Mouse (Mus musculus) myocyte (in vitro differentiated cells): ENCODE measurements at regions not wholly inside any gene's neighbourhood (a gene's known extent, or its start where the extent isn't known, plus 50 kb on each side); places are given as distances from the start of the nearest gene placed in this dataset.

Source experiments
- H3K27me3 ChIP-seq: one replicate; pipeline ENCODE4 v1.6.1; 2011; ENCODE audit not compliant: control insufficient read depth, insufficient read depth, insufficient read length
- H3K36me3 ChIP-seq: one replicate; pipeline ENCODE4 v1.6.1; 2011; ENCODE audit not compliant: control insufficient read depth, insufficient read depth
- H3K4me2 ChIP-seq: one replicate; pipeline ENCODE4 v1.6.1; 2011; ENCODE audit warnings: low read depth, control low read depth
- H3K4me3 ChIP-seq: one replicate; pipeline ENCODE4 v1.5.1; 2011; ENCODE audit warnings: mild to moderate bottlenecking, control low read depth, moderate library complexity
- H3K79me2 ChIP-seq: one replicate; pipeline ENCODE4 v1.6.1; 2011; ENCODE audit not compliant: control insufficient read depth, insufficient read depth
- H3ac ChIP-seq: one replicate; pipeline ENCODE4 v1.6.1; 2011; ENCODE audit not compliant: control insufficient read depth, insufficient read length
- CEBPB ChIP-seq: IDR thresholded peaks from 2 replicates; pipeline ENCODE4 v1.6.1; 2011; ENCODE audit warnings: mild to moderate bottlenecking, moderate library complexity; ENCODE audit not compliant: poor library complexity, insufficient read depth, severe bottlenecking
- E2F4 ChIP-seq: IDR thresholded peaks from one replicate; pipeline ENCODE4 v1.6.1; 2011; ENCODE audit warnings: mild to moderate bottlenecking, control low read depth, moderate library complexity; ENCODE audit not compliant: insufficient read depth
- MAX ChIP-seq: IDR thresholded peaks from one replicate; pipeline ENCODE4 v1.6.1; 2011; ENCODE audit warnings: low read depth, mild to moderate bottlenecking, control low read depth
- MYOD1 ChIP-seq, 3 experiments: IDR thresholded peaks; one replicate each; pipeline ENCODE4 v1.6.1; 2011; ENCODE audit warnings: control low read depth in 2 of 3, low read depth in 2 of 3, mild to moderate bottlenecking in 2 of 3, moderate library complexity in 1 of 3; ENCODE audit not compliant: insufficient read length in 2 of 3, control insufficient read depth in 1 of 3
- MYOG ChIP-seq, 3 experiments: IDR thresholded peaks; one replicate each; pipeline ENCODE4 v1.6.1; 2011; ENCODE audit warnings: control low read depth in 2 of 3, low read depth in 2 of 3, mild to moderate bottlenecking in 2 of 3; ENCODE audit not compliant: insufficient read length in 2 of 3, control insufficient read depth in 1 of 3, insufficient read depth in 1 of 3
- POLR2A ChIP-seq: IDR thresholded peaks from one replicate; pipeline ENCODE4 v1.6.1; 2011; ENCODE audit warnings: low read depth, mild to moderate bottlenecking, control low read depth, moderate library complexity; ENCODE audit not compliant: insufficient read length
- POLR2AphosphoS2 ChIP-seq: IDR thresholded peaks from one replicate; pipeline ENCODE4 v1.6.1; 2011; ENCODE audit warnings: low read depth, control low read depth; ENCODE audit not compliant: insufficient read length
- REST ChIP-seq: IDR thresholded peaks from one replicate; pipeline ENCODE4 v1.6.1; 2011; ENCODE audit warnings: mild to moderate bottlenecking, control low read depth, moderate library complexity; ENCODE audit not compliant: insufficient read depth, insufficient read length
- SRF ChIP-seq: IDR thresholded peaks from one replicate; pipeline ENCODE4 v1.6.1; 2011; ENCODE audit warnings: low read depth; ENCODE audit not compliant: control insufficient read depth, insufficient read length
- TCF12 ChIP-seq: IDR thresholded peaks from one replicate; pipeline ENCODE4 v1.6.1; 2011; ENCODE audit warnings: mild to moderate bottlenecking, control low read depth; ENCODE audit not compliant: poor library complexity, insufficient read depth, severe bottlenecking
- TCF3 ChIP-seq: IDR thresholded peaks from one replicate; pipeline ENCODE4 v1.6.1; 2011; ENCODE audit warnings: low read depth, control low read depth; ENCODE audit not compliant: insufficient read length
- USF1 ChIP-seq: IDR thresholded peaks from one replicate; pipeline ENCODE4 v1.6.1; 2011; ENCODE audit warnings: low read depth, mild to moderate bottlenecking, control low read depth, moderate library complexity

DNA sequence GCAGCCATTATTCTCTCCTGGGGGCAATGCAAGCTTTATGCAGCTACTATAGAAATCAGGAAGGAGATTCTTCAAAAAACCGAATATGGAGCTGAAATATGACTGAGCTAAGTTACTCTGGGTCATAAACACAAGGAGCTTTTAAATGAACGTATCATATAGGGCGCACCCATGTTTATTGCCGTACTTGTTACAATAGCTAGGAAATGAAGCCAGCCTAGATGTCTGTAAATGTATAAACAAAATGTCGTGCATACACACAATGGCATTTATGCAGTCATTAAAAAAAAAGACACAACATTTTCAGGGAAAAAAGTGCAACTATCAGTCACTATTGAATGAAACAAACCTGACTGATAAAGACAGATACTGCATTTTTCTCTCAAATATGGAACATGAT is 111.0 kb downstream of the Uchl5 start:
- Histone ChIP-seq H3K4me2 (no peak overlapping the region), H3K79me2 (no peaks in the 10 kb centered on the region), H3K36me3 (no peaks in the 10 kb centered on the region), H3K4me3 (no peak overlapping the region), H3K27me3 (no peaks in the 10 kb centered on the region), H3ac (no peak overlapping the region)
- no peak for TF ChIP-seq POLR2A
- TF ChIP-seq MYOD1 (IDR thresholded peaks at IDR 0.05; ENCODE audit: control insufficient read depth in 1 of 3, insufficient read length in 2 of 3, low read depth in 2 of 3): no peak
- TF ChIP-seq TCF3: no peak

DNA sequence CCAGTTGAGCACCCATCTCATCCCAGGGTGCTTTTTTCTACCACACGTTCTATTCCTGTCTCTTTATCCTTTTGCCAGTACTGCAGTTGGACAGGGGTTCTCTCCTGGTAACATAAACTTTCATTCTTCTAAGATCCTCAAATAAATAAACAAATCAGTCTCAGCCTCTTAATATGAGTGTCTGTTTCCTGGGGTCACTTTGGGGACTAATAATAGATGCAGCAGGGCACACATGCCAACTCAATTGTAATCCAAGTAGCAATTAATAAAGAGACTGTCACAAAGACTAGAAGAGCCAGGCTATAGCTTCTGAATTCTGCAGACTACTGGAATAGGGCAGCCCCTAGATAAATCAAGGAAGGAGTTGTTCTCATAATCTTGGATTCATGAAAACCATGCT is 108.9 kb downstream of the Uchl5 start:
- Histone ChIP-seq H3K79me2 (no peaks in the 10 kb centered on the region), H3K27me3 (no peaks in the 10 kb centered on the region), H3ac (no peak overlapping the region), H3K36me3 (no peaks in the 10 kb centered on the region), H3K4me2 (no peak overlapping the region), H3K4me3 (no peak overlapping the region)
- TF ChIP-seq TCF12 (no peak), MYOD1 (IDR thresholded peaks at IDR 0.05; ENCODE audit: control insufficient read depth in 1 of 3, insufficient read length in 2 of 3, low read depth in 2 of 3) (no peak), USF1 (no peak), REST (no peak), POLR2A (no peak), MYOG (IDR thresholded peaks at IDR 0.05; ENCODE audit: control insufficient read depth in 1 of 3, insufficient read depth in 1 of 3, insufficient read length in 2 of 3, low read depth in 2 of 3) (no peak), E2F4 (no peak), MAX (no peak), POLR2AphosphoS2 (no peak), CEBPB (no peak), TCF3 (no peak), SRF (no peak)

DNA sequence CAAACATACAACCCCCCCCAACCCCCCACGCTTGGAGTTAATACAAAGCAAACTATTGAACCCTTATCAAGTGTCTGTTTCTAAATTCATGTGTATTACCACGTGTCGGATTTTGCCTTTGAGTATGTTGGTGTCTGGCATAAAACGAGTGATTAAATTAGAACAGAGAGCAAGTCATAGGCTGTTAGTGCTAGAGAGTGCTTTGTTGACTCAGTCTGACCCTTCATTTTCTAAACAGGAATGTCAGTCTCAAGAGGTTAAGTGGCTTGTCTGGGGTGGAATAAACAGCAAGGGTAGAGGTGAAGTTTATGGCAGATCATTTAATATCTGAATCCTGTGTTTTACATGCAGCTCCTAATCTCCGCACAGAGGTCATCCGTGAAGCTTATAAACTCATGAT is 104.1 kb downstream of the Uchl5 start:
- TF ChIP-seq POLR2AphosphoS2: no peak
- TF ChIP-seq USF1: no peak
- TF ChIP-seq E2F4: no peak
- TF ChIP-seq MYOD1 (IDR thresholded peaks at IDR 0.05; ENCODE audit: control insufficient read depth in 1 of 3, insufficient read length in 2 of 3, low read depth in 2 of 3): no peak
- no peak for TF ChIP-seq CEBPB
- TF ChIP-seq SRF: no peak
- no peak for TF ChIP-seq MAX
- TF ChIP-seq TCF12: no peak
- no peak for TF ChIP-seq POLR2A
- no peak for TF ChIP-seq TCF3
- no peak for TF ChIP-seq MYOG (IDR thresholded peaks at IDR 0.05; ENCODE audit: control insufficient read depth in 1 of 3, insufficient read depth in 1 of 3, insufficient read length in 2 of 3, low read depth in 2 of 3)
- no peak for TF ChIP-seq REST
- no peak overlapping the region for H3K4me2 ChIP-seq
- H3K36me3 ChIP-seq: no peaks in the 10 kb centered on the region
- H3ac ChIP-seq: no peak overlapping the region
- no peak overlapping the region for H3K4me3 ChIP-seq
- H3K27me3 ChIP-seq: no peaks in the 10 kb centered on the region
- no peaks in the 10 kb centered on the region for H3K79me2 ChIP-seq

DNA sequence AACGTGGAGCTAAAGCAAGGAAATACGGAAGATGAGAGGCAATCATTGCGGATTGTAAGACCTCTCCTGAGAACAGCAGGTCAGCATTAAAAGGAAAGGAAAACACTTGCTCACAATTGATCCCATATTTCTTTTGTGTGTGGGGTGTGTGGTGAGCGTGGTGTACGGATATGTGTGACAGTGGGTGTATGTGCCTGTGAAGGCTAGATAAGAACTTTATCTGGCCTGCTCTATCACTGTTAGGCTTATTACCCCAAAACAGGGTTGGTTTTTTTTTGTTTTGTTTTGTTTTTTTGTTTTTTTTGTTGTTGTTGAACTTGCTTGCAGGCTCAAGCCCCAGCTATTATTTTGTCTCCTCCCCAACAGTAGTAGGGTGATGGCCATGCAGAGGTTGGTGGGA is 102.5 kb downstream of the Uchl5 start:
- Histone ChIP-seq H3K27me3 (no peaks in the 10 kb centered on the region), H3K79me2 (no peaks in the 10 kb centered on the region), H3K36me3 (no peaks in the 10 kb centered on the region), H3K4me3 (no peak overlapping the region), H3ac (no peak overlapping the region), H3K4me2 (no peak overlapping the region)
- TF ChIP-seq CEBPB (no peak), TCF12 (no peak), E2F4 (no peak), POLR2A (no peak), USF1 (no peak), MYOG (IDR thresholded peaks at IDR 0.05; ENCODE audit: control insufficient read depth in 1 of 3, insufficient read depth in 1 of 3, insufficient read length in 2 of 3, low read depth in 2 of 3) (no peak), POLR2AphosphoS2 (no peak), SRF (no peak), MAX (no peak), MYOD1 (IDR thresholded peaks at IDR 0.05; ENCODE audit: control insufficient read depth in 1 of 3, insufficient read length in 2 of 3, low read depth in 2 of 3) (no peak), TCF3 (no peak), REST (no peak)

DNA sequence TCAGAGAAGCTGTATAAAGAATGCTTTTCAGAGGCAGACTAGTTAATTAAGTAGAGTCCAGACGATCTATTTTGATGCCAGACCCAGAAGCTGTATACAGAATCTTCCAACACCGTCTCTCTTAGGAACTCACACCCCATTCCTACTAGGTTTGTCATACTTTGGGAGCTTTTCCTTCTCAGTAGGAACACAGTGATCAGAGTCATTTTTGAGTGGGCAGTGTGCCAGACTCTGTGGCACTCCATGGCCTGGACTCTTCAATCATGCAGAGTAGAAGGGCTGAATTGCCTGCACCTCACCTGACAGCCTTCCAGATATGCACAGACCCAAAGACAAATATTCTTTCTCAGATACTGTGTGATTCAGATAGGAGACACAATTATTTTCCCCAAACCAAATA is 101.2 kb downstream of the Uchl5 start:
- Histone ChIP-seq H3K36me3 (no peaks in the 10 kb centered on the region), H3K27me3 (no peaks in the 10 kb centered on the region), H3K4me3 (no peak overlapping the region), H3K4me2 (no peak overlapping the region), H3K79me2 (no peaks in the 10 kb centered on the region), H3ac (no peak overlapping the region)
- TF ChIP-seq TCF12 (no peak), CEBPB (no peak)

DNA sequence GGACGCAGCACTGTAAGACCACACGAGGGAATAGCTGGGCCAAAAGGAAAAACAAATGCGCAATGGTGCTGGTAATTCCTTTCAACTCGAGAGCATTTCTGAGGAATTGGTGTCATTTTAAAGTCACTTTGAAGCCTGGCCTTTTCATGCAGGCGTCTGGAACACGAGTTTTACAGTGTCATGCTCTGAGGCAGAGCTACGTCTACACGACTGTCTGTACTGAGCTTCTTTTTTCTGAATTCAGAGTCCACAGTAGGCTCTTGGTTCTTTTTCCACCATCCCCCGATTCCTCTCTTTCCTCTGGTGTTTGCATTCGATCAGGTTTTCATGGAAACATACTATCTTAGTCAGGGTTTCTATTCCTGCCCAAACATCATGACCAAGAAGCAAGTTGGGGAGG is 83.2 kb downstream of the Uchl5 start:
- Histone ChIP-seq H3K36me3 (no peaks in the 10 kb centered on the region), H3K4me2 (no peak overlapping the region), H3K27me3 (no peaks in the 10 kb centered on the region), H3K4me3 (no peak overlapping the region), H3ac (no peak overlapping the region), H3K79me2 (no peaks in the 10 kb centered on the region)
- TF ChIP-seq MAX (no peak), POLR2AphosphoS2 (no peak), POLR2A (no peak), TCF3 (no peak), CEBPB (no peak), SRF (no peak), MYOG (IDR thresholded peaks at IDR 0.05; ENCODE audit: control insufficient read depth in 1 of 3, insufficient read depth in 1 of 3, insufficient read length in 2 of 3, low read depth in 2 of 3) (no peak), REST (no peak), USF1 (no peak), TCF12 (no peak), MYOD1 (IDR thresholded peaks at IDR 0.05; ENCODE audit: control insufficient read depth in 1 of 3, insufficient read length in 2 of 3, low read depth in 2 of 3) (no peak), E2F4 (no peak)
